Mouse (Mus musculus) layer of hippocampus, adult 9-10 months (tissue): ENCODE results near the gene Zfp114.

Experiments
- DNase-seq: peaks from one replicate; pipeline ENCODE4 v3.0.0; 2022; ENCODE audit warnings: low spot score

The Zfp114 gene

GRCm38 (mm10) chr7:24174618-24175336 lies at the start of gene Zfp114:
Zfp114 (plus strand) TSS chr7:24175060.
- DNase-seq, result peak; percentile 58

- DNase-seq, result no peak
Measured at GRCm38 (mm10) chr7:24133425-24133995, 41.4 kb upstream of the Zfp114 start.

- DNase-seq, result peak; percentile 72
Measured at GRCm38 (mm10) chr7:24133996-24134828, 40.6 kb upstream of the Zfp114 start, which contains the start of gene Zfp235. Zfp235 (plus strand) TSS chr7:24134169.

DNA sequence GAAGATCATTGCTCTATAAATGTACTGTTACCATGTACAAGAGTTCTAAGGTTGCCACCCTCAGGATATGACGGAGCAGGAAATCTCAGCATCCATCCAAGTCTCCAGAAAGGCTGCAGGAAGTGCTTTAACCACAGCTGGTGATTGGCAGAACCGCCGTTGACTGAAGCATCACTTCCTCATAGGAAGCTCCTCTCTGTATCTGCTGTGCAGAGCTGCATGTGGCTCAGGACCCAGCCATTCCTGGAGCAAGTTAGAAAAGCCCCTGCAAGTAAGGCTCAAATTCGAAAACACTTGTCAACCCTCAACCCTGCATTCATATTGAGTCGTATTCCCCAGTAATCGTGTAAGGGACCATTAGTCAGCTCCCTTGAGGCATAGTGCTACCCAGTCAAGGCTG lies 32.3 kb upstream of the Zfp114 start:
- DNase-seq, result no peak

- no peak for DNase-seq
Measured at GRCm38 (mm10) chr7:24153272-24153671, 21.6 kb upstream of the Zfp114 start.

GRCm38 (mm10) chr7:24172191-24172590 lies 2.7 kb upstream of the Zfp114 start:
- no peak for DNase-seq

GRCm38 (mm10) chr7:24175337-24175711 lies 464 bp downstream of the Zfp114 start:
- no peak for DNase-seq

DNA sequence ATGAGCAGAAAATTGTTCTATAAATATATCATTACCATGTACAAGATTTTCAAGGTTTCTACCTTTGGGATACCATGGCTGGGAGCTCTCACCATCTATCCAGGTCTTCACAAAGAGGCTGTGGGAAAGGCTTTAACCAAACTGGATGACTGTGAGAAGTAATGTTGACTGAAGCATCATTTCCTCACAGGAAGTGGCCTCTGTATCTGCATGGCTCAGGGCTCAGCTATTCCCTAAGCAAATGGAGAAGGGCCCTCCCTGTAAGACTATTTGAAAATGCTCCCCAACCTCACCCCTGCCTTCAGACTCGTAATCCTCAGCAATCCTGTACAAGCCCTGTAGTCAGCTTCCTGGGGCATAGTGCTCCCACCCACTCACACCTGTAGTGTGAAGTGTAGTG lies 12.8 kb downstream of the Zfp114 start:
- no peak for DNase-seq

DNA sequence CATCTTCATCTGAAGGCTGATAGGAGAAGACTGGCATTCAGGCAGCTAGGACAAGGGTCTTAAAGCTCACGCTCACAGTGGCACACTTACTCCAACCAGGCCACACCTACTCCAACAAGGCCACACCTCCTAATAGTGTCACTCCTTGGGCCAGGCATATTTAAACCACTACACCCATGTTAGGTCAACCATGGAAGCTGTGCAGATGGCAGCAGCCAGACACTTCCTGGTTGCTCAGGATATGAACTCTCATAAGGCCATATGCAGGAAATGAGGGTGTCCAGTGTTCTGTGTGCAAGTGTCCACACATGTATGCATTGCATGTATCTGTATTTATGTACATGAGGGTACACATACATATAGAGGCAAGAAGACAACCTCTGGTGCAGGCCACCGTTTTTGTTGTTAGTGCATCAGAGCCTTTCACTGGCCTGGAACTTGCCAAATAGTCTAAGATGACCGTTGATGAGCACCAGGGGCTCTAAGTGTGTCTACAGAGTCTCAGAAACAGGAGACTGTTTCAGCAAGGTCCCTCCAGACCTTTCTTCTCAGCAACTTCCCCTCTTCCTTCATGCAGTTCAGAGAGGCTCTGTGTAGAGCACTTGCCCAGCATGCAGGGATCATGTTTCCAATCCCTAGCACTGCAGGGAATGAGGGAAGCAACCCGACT lies 14.2 kb downstream of the Zfp114 start:
- DNase-seq, result no peak

DNA sequence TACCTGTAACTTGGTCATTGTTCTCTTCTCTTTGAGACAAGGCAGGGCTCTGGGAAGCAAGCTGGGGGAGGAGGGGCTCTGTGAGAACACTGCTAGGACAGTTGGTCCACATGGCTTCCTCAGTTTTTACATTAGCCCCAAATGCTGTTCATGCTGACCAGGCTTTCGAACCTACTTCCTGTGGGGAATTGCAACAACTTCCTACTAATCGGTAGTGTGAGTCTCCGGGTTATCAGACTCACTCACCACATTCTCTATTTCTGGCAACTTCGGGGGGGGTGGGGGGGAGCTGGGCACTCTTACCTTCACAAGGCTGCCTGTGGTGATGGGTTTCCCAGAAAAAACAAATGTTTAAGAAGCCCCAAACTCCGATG lies 14.7 kb downstream of the Zfp114 start:
- DNase-seq, result no peak

DNA sequence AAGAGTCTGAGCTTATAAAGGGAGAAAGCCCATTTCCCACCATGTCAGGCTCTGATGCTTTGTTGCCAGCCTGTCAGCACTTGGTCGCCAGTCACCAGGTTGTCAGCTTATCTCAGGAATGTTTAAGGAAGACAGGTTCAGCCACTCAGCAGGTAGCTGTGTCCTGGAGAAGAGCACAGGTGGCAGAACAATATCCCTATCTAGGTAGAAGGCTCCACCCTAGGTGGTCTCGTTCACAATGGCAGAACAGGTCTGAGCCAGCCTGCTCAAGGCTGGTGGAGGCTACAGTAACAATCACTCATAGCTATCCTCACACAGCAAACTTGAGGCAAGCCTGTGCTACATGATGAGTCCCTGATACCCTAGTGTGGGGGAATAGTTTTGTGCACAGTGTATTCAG lies 16.5 kb downstream of the Zfp114 start:
- no peak for DNase-seq

- DNase-seq, result no peak
Measured at GRCm38 (mm10) chr7:24193157-24193556, 18.3 kb downstream of the Zfp114 start.

- no peak for DNase-seq
Measured at GRCm38 (mm10) chr7:24196961-24197360, 22.1 kb downstream of the Zfp114 start.

- DNase-seq, result peak; percentile 49
Measured at GRCm38 (mm10) chr7:24207488-24208261, 32.8 kb downstream of the Zfp114 start.

- no peak for DNase-seq
Measured at GRCm38 (mm10) chr7:24208282-24208886, 33.5 kb downstream of the Zfp114 start.

DNA sequence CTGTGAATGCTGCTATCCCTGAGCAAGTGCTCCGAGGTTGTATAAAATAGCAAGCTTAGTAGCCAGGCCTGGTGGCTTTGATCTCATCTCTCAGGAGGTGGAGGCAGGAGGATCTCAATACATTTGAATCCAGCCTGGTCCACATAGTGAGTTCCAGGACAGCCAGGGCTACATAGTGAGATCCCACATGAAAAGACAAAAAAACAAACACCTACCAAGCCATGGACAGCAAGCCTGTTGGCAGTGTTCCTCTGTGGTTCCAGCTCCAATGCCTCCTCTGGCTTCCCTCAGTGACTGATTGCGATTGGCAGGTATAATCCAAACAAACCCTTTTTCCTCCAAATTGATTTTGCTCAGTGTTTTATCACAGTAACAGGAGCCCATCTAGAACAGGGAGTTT lies 35.4 kb downstream of the Zfp114 start:
- DNase-seq, result no peak

DNA sequence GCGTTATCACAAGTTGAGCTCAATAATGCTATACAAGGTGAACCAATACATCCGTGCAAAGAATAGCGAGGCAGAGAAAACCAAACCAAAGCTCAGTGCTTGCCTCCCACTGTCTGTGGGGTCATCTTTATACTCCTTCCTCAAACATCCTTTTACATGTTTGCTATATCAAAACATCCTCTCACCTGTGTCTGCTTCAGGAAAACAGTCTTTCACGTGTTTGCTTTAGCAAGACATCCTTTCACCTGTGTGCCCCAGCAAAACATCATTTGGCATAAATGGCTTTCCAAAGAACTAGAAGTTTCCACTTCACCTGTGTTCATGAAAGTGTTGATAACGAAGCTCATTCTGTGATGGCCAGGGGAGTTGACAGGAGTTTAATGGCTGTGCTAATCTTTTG lies 36.5 kb downstream of the Zfp114 start, which contains the start of gene Zfp111:
Gene Zfp111, minus strand, starts transcription at position 101 of the 400 bp plus-strand sequence.
- no peak for DNase-seq
